Mouse (Mus musculus) kidney, postnatal 10 days (tissue): ENCODE data around the gene Stoml1.

ENCODE experiments used
- DNase-seq: peaks from one replicate; pipeline ENCODE4 v3.0.0; 2021; ENCODE audit warnings: mixed read lengths

Stoml1 gene

DNA sequence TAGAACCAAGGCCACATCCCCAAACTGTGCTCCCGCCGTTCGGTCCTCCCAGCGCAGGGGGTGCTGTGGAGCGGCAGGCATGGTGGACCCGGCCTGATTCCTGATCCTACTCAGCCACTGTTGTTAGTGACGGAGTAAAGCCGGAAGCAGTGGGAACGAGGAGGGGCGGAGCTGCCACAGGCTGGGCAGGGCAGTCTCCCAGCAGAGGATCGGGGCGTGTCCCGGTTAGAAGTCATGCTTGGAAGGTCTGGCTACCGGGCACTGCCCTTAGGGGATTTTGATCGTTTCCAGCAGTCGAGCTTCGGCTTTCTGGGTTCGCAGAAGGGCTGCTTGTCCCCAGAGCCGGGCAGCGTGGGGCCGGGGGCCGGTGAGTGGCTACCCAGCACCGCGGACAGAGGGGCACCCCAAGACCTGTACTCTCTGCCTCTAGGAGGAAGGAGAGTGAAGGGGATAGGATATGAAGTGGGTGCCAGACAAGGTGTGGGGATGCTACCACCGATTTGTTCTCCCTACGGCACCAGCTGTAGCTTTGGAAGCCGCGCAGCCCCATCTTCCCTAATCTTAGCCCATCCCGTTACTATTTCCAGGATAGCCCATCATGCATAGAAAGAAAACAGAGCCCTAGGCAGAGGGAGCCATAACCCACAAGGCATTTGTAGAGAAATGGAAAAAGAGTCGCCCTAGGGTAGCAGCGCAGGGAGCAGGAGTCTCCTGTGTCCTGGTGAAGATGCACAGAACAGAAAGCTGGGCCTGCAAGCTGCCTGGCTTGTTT lies at the start of gene Stoml1:
Gene Stoml1 (plus strand): TSS at position 132 of the 772 bp plus-strand sequence.
- peak; percentile 97 for DNase-seq

DNA sequence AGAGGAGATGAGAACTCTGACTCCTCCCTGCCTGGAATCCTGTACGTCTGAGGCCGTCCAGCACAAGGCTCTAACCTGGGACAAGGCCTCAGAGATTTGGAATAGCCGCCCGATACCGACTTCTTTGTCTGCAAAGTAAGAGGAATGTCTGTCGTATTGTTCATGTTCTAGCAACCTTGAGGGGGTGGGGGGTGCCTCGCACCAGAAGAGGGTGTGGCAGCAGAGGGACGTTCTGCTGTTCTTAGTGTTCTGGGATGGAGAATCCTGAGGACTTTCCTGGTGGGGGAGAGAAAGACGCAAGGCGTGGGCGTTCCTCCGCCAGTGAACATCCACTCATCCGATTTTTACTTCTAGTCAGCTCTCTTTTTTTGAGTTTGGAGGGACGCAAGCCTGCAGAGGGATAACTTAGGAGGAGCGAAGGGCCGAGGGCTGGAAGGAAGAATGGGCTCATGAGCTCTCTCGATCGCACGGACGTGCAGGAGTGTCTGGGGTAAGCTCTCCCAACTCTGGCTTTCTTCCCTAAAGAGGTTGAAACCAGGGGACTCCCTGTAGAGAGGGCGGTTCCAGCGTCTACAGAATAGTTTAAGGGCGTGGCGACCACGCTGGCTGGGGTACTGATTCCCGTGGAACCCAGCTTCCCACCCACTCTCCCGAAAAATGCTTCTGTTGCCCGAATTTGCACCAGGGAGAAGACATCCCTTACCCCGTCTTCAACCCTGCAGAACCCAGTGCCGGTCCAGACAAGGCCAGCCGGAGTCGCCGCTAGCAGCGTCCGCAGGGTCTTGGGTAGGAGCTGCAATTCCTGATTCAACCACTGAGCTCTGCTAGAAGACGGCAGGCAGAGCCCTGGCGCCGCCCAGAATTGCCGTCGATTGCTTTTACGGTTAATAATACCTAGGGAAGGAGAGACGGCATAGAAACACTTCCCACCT lies 49.2 kb upstream of the Stoml1 start, which contains the start of the genes Islr and Islr2:
Gene Islr (minus strand): TSS at position 791 of the 932 bp plus-strand sequence.
Gene Islr2 (minus strand): TSS at position 804 of the 932 bp plus-strand sequence.
- peak; percentile 87 for DNase-seq

GRCm38 (mm10) chr9:58204448-58205000 lies 48.4 kb upstream of the Stoml1 start:
- DNase-seq: peak; percentile 96

- DNase-seq: no peak
These were observed 47.0 kb upstream of the Stoml1 start for GRCm38 (mm10) chr9:58206013-58206412.

- no peak for DNase-seq
These were observed 43.3 kb upstream of the Stoml1 start for GRCm38 (mm10) chr9:58209462-58210303.

- DNase-seq: no peak
These were observed 42.7 kb upstream of the Stoml1 start for GRCm38 (mm10) chr9:58210304-58210627.

- no peak for DNase-seq
These were observed 39.6 kb upstream of the Stoml1 start for GRCm38 (mm10) chr9:58213377-58213776.

GRCm38 (mm10) chr9:58213865-58214264 lies 39.1 kb upstream of the Stoml1 start:
- peak; percentile 60 for DNase-seq

GRCm38 (mm10) chr9:58214519-58215180 lies 38.3 kb upstream of the Stoml1 start:
- DNase-seq: peak; percentile 73

- DNase-seq: peak; percentile 80
These were observed 36.6 kb upstream of the Stoml1 start for GRCm38 (mm10) chr9:58216402-58216801.

GRCm38 (mm10) chr9:58218539-58218938 lies 34.4 kb upstream of the Stoml1 start:
- no peak for DNase-seq

DNA sequence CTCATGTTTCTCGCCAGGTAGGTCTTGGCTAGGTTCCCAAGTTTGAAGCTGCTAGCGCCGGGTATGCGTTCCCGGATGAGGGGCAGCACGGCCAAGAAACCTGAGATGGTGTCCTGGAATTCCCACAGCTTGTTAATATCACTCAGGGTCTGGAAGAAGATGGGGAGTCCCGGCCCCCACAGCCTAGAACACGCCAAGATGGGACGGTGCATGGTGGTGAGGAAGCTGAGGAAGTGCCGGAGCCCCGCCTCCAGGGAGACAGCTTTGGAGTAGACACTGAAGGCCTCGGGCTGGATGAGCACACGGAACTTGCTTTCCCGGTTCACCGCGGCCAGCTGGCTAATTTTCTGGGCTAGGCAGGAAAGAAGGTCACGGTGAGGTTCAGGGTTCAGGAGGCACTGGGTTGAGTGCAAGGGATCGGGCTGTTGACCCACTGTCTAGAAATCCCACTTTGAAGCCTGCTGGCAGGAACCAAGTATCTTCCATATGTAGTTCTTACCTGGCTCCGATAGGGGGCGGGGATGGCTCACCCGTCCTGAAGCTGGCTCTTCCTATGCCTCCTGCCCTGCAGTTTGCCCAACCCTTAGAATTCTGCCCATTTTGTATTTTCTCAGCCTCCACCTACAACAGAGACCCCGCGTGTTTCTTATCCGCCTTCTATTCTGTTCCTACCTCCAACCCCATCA lies 32.6 kb upstream of the Stoml1 start:
- DNase-seq: peak; percentile 75

- no peak for DNase-seq
These were observed 28.6 kb upstream of the Stoml1 start for GRCm38 (mm10) chr9:58224356-58224755.

- peak; percentile 69 for DNase-seq
These were observed 26.8 kb upstream of the Stoml1 start for GRCm38 (mm10) chr9:58225915-58226913.

GRCm38 (mm10) chr9:58228777-58229466 lies 24.0 kb upstream of the Stoml1 start:
- peak; percentile 40 for DNase-seq

DNA sequence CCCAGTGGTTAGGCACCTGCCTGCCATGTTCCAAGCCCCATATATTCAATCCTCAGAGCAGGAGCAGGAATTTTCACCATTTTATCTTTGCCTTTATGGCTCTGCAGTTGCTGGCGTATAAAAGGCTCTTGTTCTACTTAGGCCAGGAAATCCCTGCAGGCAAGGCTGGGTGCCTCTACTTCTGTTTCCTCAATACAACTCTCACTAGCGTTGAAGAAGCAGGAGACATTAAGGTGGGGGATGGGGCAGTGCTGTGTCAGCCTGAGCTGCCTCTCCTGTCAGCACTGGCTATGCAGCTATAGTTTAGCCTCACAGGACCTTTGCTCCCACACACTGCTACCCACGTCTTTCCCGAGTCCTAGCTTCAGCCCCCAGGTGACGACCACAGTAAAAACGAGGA lies 21.2 kb upstream of the Stoml1 start:
- no peak for DNase-seq

DNA sequence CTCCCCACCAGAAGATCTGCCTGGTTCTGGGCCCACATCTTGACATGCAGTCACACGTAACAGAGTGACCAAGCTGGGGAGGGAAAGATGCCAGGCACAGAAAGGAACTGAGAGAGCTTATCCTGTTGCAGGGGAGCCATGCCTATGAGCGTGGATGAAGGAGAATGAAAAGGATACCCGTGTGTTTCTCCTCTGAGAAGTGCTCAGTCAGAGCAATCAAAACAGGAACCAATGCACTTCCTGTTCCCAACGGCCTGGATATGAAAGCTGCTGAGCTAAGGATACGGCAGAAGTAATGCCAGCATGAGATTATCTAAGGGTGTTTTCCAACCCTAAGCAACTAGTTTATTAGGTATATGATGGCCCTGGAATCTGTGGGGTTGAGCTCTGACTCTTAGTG lies 20.6 kb upstream of the Stoml1 start:
- no peak for DNase-seq

DNA sequence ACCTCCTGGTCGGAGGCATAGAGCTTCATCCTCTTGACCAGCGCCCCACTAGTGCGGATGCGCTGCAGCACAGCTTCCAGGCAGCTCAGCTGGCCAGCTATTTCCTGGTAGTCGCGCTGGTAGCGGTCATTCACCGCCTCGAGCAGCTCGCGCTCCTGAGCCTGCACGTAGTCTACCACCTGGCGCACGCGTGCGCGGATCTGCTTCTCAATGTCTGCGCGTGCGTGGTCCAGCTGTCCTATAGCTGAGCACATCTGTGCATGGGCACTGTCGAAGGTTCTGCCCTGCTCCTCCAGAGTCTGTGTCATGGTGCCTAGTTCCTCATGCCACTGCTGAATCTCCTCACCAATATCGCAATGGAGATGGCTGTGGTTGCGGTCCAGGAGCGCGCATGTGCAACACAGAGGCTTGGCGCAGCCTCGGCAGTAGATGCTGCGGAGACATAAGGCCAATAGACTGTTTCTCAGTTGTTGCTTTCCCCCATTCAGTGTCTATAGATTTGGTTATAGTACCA lies 18.4 kb upstream of the Stoml1 start:
- no peak for DNase-seq
